Mouse (Mus musculus): ENCODE results near the gene Ccs. TPM values are rescaled to one million over a fixed set of nuclear protein-coding genes. Genes with fewer than 3 reads are reported as not detected.

Ccs gene
- polyA plus RNA-seq, 1 experiment from 2014 or later, result 37.9 TPM

GRCm38 (mm10) chr19:4855470-4855820 is 16.3 kb upstream of the Ccs start:
- peak overlapping the region; percentile 65 for H3K9ac ChIP-seq
- peaks cover 15% of the 10 kb centered on the region for H3K4me1 ChIP-seq
- ATAC-seq (ENCODE audit: low FRiP score), result no peak; the same call in 1 of the 2 replicates
- H3K36me3 ChIP-seq (replicated peaks), result no peaks in the 10 kb centered on the region; the same call in 1 of the 2 replicates
- H3K4me2 ChIP-seq, result peak overlapping the region; percentile 99
- H3K27ac ChIP-seq, result peak overlapping the region; percentile 51; the same call in 1 of the 2 replicates
- no peaks in the 10 kb centered on the region for H3K9me3 ChIP-seq
- peaks cover 12% of the 10 kb centered on the region; the same call in 1 of the 2 replicates for H3K27me3 ChIP-seq
- H3K4me3 ChIP-seq (replicated peaks), result peak overlapping the region; percentile 59
- WGBS, result 1% methylated on average over 14 of the region's 14 CpGs

- Histone ChIP-seq H3K4me2 (peak within 1 kb of the TSS; percentile 99), H3K9me3 (no peaks in the 10 kb centered on the region), H3K27me3 (peaks cover 12% of the 10 kb centered on the region; the same call in 1 of the 2 replicates), H3K4me3 (replicated peaks) (peak within 1 kb of the TSS; percentile 59), H3K9ac (peak within 1 kb of the TSS; percentile 65), H3K27ac (peak within 1 kb of the TSS; percentile 51; the same call in 1 of the 2 replicates), H3K4me1 (peaks cover 15% of the 10 kb centered on the region), H3K36me3 (replicated peaks) (no peaks in the 10 kb centered on the region)
- ATAC-seq (ENCODE audit: low FRiP score), result peak; percentile 89
- WGBS, result 4% methylated on average over 45 of the region's 45 CpGs
Measured at GRCm38 (mm10) chr19:4854552-4855469, 15.7 kb upstream of the Ccs start, which contains the start of gene Ctsf. TSS of gene Ctsf (plus strand) at chr19:4855130.

GRCm38 (mm10) chr19:4850281-4850680 is 11.1 kb upstream of the Ccs start:
- 41% methylated on average over 5 of the region's 5 CpGs for WGBS

GRCm38 (mm10) chr19:4849800-4850199 is 10.7 kb upstream of the Ccs start:
- no peak for ATAC-seq (ENCODE audit: low FRiP score)
- H3K9ac ChIP-seq, result no peak overlapping the region
- WGBS, result 60% methylated on average over 4 of the region's 4 CpGs
- no peak overlapping the region for H3K27ac ChIP-seq
- H3K9me3 ChIP-seq, result no peaks in the 10 kb centered on the region
- peaks cover 5% of the 10 kb centered on the region; the same call in 1 of the 2 replicates for H3K4me1 ChIP-seq
- no peaks in the 10 kb centered on the region for H3K36me3 ChIP-seq (replicated peaks)
- no peaks in the 10 kb centered on the region; the same call in 1 of the 2 replicates for H3K27me3 ChIP-seq
- H3K4me2 ChIP-seq, result no peak overlapping the region
- no peak overlapping the region for H3K4me3 ChIP-seq (replicated peaks)

More at GRCm38 (mm10) chr19:4850281-4850680, 11.1 kb upstream of the Ccs start:
- no peak overlapping the region for H3K4me3 ChIP-seq (replicated peaks)
- H3K36me3 ChIP-seq (replicated peaks), result no peaks in the 10 kb centered on the region
- H3K4me1 ChIP-seq, result peaks cover 7% of the 10 kb centered on the region
- H3K27me3 ChIP-seq, result no peaks in the 10 kb centered on the region; the same call in 1 of the 2 replicates
- ATAC-seq (ENCODE audit: low FRiP score), result no peak
- no peak overlapping the region for H3K4me2 ChIP-seq
- no peak overlapping the region for H3K27ac ChIP-seq
- H3K9ac ChIP-seq, result no peak overlapping the region
- no peaks in the 10 kb centered on the region for H3K9me3 ChIP-seq

DNA sequence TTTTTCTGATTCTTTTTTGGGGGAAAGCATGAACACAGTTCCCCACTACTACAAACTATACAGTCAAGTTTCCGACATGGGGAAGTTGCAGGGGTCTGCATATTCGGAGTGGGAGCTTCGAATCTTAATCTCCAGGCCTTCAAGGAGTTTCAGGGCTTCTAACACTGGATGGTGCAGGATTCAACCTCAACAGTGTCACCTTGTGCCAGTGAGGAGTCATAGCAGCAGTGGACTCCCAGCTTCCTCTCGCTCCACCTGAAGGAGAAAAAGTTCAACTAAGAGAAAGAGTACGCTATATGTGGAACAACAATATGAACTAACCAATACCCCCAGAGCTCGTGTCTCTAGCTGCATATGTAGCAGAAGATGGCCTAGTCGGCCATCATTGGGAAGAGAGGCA is 8.4 kb upstream of the Ccs start:
- Histone ChIP-seq H3K9me3 (no peaks in the 10 kb centered on the region), H3K36me3 (replicated peaks) (no peaks in the 10 kb centered on the region), H3K27ac (no peak overlapping the region), H3K4me3 (replicated peaks) (no peak overlapping the region), H3K27me3 (peaks cover 7% of the 10 kb centered on the region), H3K4me2 (no peak overlapping the region), H3K9ac (no peak overlapping the region), H3K4me1 (no peaks in the 10 kb centered on the region)
- ATAC-seq (ENCODE audit: low FRiP score), result no peak
- WGBS, result 42% methylated on average over 7 of the region's 7 CpGs

GRCm38 (mm10) chr19:4845846-4846245 is 6.7 kb upstream of the Ccs start:
- H3K27ac ChIP-seq, result no peak overlapping the region
- no peak overlapping the region for H3K4me2 ChIP-seq
- H3K27me3 ChIP-seq, result peaks cover 23% of the 10 kb centered on the region
- 81% methylated on average over 2 of the region's 2 CpGs for WGBS
- no peak overlapping the region for H3K4me3 ChIP-seq (replicated peaks)
- no peak overlapping the region for H3K9ac ChIP-seq
- ATAC-seq (ENCODE audit: low FRiP score), result no peak
- H3K9me3 ChIP-seq, result no peaks in the 10 kb centered on the region
- H3K36me3 ChIP-seq (replicated peaks), result no peaks in the 10 kb centered on the region
- H3K4me1 ChIP-seq, result no peaks in the 10 kb centered on the region

GRCm38 (mm10) chr19:4842611-4843010 is 3.5 kb upstream of the Ccs start:
- no peak overlapping the region for H3K27ac ChIP-seq
- no peaks in the 10 kb centered on the region for H3K9me3 ChIP-seq
- 70% methylated on average over 2 of the region's 2 CpGs for WGBS
- peaks cover 36% of the 10 kb centered on the region for H3K27me3 ChIP-seq
- ATAC-seq (ENCODE audit: low FRiP score), result no peak
- no peak overlapping the region for H3K4me3 ChIP-seq (replicated peaks)
- H3K4me1 ChIP-seq, result peaks cover 18% of the 10 kb centered on the region
- no peaks in the 10 kb centered on the region for H3K36me3 ChIP-seq (replicated peaks)
- no peak overlapping the region for H3K9ac ChIP-seq
- no peak overlapping the region for H3K4me2 ChIP-seq

- H3K9ac ChIP-seq, result no peak overlapping the region
- H3K4me2 ChIP-seq, result no peak overlapping the region
- peaks cover 36% of the 10 kb centered on the region for H3K27me3 ChIP-seq
- H3K4me1 ChIP-seq, result peaks cover 18% of the 10 kb centered on the region
- ATAC-seq (ENCODE audit: low FRiP score), result no peak
- H3K9me3 ChIP-seq, result no peaks in the 10 kb centered on the region
- H3K27ac ChIP-seq, result no peak overlapping the region
- H3K4me3 ChIP-seq (replicated peaks), result no peak overlapping the region
- no peaks in the 10 kb centered on the region for H3K36me3 ChIP-seq (replicated peaks)
- WGBS, result 87% methylated on average over 9 of the region's 9 CpGs
Measured at GRCm38 (mm10) chr19:4840848-4841247, 1.7 kb upstream of the Ccs start.

DNA sequence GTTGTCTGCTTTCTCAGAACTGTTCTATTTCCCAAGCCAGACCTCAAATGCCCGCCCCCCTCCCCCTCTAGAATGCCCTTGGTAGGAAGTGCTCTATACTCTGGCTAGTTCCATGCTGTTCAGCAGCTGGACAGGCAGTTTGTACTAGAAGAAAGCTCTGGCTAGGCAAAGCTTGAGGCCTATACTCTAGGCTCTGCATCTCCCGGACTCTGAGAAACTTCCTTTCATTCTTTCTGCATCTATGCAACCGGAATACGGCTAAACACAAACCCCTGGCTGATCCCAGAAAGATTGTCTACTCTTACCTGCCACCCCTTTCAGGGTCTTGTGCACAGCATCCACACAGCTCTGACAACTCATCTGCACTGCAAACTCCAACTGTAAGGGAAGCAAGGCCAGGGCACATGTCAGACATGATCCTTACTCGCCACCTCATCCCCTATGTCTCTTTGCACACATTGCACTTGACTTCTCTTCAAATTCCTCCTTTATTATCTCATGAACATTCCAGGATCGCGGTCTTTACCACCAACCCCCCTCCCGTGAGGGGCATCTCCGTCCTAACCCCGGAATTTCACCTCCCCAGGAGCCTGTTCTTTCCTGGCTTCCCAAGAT is 499 bp downstream of the Ccs start:
- Histone ChIP-seq H3K9me3 (no peaks in the 10 kb centered on the region), H3K4me1 (peaks cover 18% of the 10 kb centered on the region), H3K4me2 (peak overlapping the region; percentile 82), H3K27me3 (peaks cover 36% of the 10 kb centered on the region), H3K36me3 (replicated peaks) (no peaks in the 10 kb centered on the region), H3K9ac (peak overlapping the region; percentile 69), H3K4me3 (replicated peaks) (peak overlapping the region; percentile 60), H3K27ac (no peak overlapping the region)
- WGBS, result 36% methylated on average over 10 of the region's 10 CpGs
- no peak; the same call in 1 of the 2 replicates for ATAC-seq (ENCODE audit: low FRiP score)

DNA sequence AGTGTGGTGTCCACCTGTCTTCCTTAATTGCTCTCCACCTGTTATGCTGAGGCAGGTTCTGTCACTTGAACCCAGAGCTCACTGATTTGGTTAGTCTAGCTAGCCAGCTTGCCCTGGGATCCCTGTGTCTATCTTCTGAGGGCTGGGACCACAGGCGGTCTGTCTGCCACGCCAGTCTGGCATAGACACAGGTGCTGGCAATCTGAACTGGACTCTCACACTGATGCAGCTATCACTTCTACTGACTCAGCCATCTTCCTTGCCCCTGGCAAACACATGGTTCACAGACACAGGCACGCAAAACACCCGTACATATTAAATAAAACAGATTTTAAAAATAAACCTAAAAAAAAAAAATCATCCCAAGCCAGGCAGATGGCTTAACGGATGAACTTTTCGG is 2.1 kb downstream of the Ccs start:
- H3K27me3 ChIP-seq, result peaks cover 25% of the 10 kb centered on the region
- peaks cover 6% of the 10 kb centered on the region; the same call in 1 of the 2 replicates for H3K36me3 ChIP-seq (replicated peaks)
- H3K4me2 ChIP-seq, result no peak overlapping the region
- whole genome bisulfite sequencing, result 93% methylated on average over 6 of the region's 6 CpGs
- no peak overlapping the region for H3K9ac ChIP-seq
- H3K9me3 ChIP-seq, result no peaks in the 10 kb centered on the region
- H3K27ac ChIP-seq, result no peak overlapping the region
- no peak for ATAC-seq (ENCODE audit: low FRiP score)
- peaks cover 22% of the 10 kb centered on the region for H3K4me1 ChIP-seq
- no peak overlapping the region for H3K4me3 ChIP-seq (replicated peaks)

GRCm38 (mm10) chr19:4836096-4836495 is 3.0 kb downstream of the Ccs start:
- WGBS, result 75% methylated on average over 2 of the region's 2 CpGs
- Histone ChIP-seq H3K27me3 (peaks cover 16% of the 10 kb centered on the region), H3K4me2 (no peak overlapping the region), H3K9me3 (no peaks in the 10 kb centered on the region), H3K36me3 (replicated peaks) (peaks cover 6% of the 10 kb centered on the region; the same call in 1 of the 2 replicates), H3K9ac (no peak overlapping the region), H3K4me3 (replicated peaks) (no peak overlapping the region), H3K4me1 (peaks cover 22% of the 10 kb centered on the region), H3K27ac (no peak overlapping the region)
- no peak for ATAC-seq (ENCODE audit: low FRiP score)

- Histone ChIP-seq H3K4me2 (no peak overlapping the region), H3K27ac (no peak overlapping the region), H3K9ac (no peak overlapping the region), H3K9me3 (no peaks in the 10 kb centered on the region), H3K27me3 (no peaks in the 10 kb centered on the region), H3K4me1 (peaks cover 16% of the 10 kb centered on the region), H3K36me3 (replicated peaks) (peaks cover 9% of the 10 kb centered on the region), H3K4me3 (replicated peaks) (no peak overlapping the region)
- no peak for ATAC-seq (ENCODE audit: low FRiP score)
- 91% methylated on average over 8 of the region's 8 CpGs for WGBS
Measured at GRCm38 (mm10) chr19:4833977-4834376, 5.2 kb downstream of the Ccs start.

All from forebrain, embryonic 12.5 days (tissue).